Mouse (Mus musculus) erythroid progenitor cell, adult 5-6 weeks (primary cell): ENCODE data around the gene Ssh2. TPM values are rescaled to one million over a fixed set of nuclear protein-coding genes. Genes with fewer than 3 reads are reported as not detected.
A peak's percentile ranks its signal among the peaks of the same experiment; 100 is the strongest.

Source experiments
- ATAC-seq: replicated peaks from 2 replicates; pipeline ENCODE4 v1.8.0; 2016; ENCODE audit warnings: moderate number of reproducible peaks, mild to moderate bottlenecking, moderate TSS enrichment, inconsistent platforms; ENCODE audit not compliant: poor library complexity, low FRiP score, severe bottlenecking
- total RNA-seq, 2 experiments: library from RNA; stranded (forward) in 1 of 2; stranded (reverse) in 1 of 2; fragments of 150-400 nt in 1 of 2; fragments of 186-747, 209-891 nt in 1 of 2; gene quantifications; 2 replicates each; pipeline versions ENCODE4 v1.2.3 to v1.2.4; 2015 to 2017; ENCODE audit warnings: low replicate concordance in 2 of 2

The Ssh2 gene
- total RNA-seq, 2 experiments from 2014 or later = 18.8 to 44.0 TPM

DNA sequence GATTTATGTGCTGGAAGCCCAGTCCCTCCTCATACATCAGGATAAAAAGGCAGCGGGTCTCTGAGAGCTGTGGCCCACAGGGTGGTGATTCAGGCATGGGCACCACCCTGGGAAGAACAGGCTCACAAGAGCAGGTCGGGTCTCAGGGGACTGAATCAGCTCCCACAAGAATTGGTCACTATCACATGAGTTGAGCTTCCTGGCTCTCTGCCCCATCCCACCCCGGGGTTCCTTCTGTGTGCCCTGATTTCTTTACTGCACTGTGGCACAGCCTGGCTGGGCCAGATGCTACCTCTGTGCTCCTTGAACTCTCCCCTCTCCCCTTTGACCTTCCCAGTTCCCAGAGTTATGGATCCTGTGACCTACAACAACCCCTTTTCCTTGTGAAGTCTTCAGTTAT lies 267.0 kb downstream of the Ssh2 start:
- ATAC-seq = no peak

GRCm38 (mm10) chr11:77483510-77484255 lies 267.6 kb downstream of the Ssh2 start:
- ATAC-seq = no peak

GRCm38 (mm10) chr11:77485229-77485628 lies 269.1 kb downstream of the Ssh2 start:
- no peak for ATAC-seq

DNA sequence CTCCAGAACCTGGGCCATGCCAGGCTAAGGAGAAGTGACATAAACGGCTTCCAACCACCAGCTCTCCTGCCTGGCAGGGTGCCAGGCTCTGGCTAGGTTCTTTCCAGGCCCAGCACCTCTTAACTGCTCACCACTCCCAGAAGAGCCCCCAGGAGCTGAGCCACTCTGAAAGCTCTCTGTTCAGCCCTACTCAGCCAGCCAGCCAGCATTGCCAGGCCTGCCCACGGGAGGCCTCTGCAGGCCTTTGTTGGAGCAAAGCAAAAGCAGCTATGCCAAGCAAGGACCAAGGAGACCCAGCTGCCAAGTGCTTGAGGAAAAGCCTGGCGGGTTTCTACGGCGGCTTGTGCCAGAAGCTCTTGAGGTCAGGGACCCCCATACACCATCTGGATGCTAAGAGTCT lies 270.7 kb downstream of the Ssh2 start:
- no peak for ATAC-seq

DNA sequence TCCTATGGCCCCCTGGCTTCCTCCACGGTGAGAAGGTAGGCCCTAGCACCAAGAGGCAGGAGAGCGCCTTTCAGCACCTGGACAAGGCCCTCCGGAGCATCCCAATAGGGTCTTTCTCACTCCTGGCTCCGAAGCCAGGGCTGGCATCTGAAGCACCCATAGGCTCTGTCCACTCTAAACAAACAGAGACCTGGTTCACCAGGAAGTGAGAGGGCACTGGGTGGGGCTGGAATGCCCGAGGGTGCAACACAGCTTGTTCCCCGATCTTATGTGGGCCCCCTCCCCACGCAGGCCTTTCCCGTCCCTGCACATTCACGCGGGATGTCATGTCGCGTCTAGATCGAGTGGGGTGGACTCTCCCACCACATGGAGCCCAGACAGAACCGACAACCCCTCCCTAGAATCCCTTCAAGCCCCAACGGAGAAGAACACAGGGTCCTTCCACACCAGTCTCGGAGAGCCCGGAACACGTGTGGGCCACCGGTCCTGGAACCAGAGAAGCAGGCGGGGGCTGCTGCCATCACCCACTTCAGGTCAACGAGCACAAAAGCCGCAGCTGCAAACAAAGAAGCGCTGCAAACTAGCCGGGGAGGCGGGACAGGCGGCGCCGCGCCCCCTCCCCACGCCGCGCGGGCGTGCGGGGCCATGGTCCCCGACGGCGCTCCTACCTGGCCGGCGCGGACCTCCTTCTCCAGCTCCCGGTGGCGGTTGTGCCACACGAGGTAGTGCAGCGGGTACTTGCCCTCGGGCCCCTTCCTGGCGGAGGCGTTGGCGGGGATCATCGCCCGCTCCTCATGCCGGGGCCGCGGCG lies 272.9 kb downstream of the Ssh2 start:
- no peak for ATAC-seq

DNA sequence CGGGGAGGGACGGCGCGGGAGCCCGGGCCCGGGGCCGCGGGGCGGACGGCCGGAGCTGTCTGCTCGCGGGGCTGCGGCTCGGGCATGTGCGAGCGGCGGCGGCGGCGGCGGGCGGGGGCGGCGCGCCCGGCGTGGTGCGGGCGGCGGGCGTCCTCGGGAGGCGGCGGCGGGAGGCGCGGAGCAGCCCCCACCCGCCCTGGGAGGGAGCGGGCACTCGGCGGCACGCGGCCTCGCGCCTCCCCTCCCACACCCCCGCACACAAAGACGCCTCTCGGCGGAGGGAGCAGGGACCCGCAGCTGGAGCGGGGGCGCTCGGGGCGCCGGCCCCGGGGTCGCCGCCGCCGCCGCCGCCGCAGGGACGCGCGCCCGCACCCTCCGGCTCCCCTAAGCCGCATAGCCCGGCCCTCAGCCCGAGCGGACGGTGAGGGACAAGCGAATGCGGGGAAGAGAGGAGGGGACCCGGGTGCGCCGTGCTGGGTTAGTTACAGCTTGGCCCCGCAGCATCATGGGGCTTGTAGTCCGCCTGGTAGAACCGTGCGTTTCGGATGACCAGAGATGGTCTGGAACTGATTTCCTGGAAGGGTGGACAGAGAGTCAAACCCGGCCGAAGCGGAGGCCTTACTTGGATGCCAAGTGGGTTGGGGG lies 273.6 kb downstream of the Ssh2 start, which contains the start of gene Ankrd13b:
Ankrd13b (minus strand) TSS at position 88 of the 645 bp plus-strand sequence.
- ATAC-seq = no peak

GRCm38 (mm10) chr11:77490451-77490850 lies 274.4 kb downstream of the Ssh2 start:
- ATAC-seq = no peak

GRCm38 (mm10) chr11:77491123-77491501 lies 275.0 kb downstream of the Ssh2 start:
- ATAC-seq = peak; percentile 76

DNA sequence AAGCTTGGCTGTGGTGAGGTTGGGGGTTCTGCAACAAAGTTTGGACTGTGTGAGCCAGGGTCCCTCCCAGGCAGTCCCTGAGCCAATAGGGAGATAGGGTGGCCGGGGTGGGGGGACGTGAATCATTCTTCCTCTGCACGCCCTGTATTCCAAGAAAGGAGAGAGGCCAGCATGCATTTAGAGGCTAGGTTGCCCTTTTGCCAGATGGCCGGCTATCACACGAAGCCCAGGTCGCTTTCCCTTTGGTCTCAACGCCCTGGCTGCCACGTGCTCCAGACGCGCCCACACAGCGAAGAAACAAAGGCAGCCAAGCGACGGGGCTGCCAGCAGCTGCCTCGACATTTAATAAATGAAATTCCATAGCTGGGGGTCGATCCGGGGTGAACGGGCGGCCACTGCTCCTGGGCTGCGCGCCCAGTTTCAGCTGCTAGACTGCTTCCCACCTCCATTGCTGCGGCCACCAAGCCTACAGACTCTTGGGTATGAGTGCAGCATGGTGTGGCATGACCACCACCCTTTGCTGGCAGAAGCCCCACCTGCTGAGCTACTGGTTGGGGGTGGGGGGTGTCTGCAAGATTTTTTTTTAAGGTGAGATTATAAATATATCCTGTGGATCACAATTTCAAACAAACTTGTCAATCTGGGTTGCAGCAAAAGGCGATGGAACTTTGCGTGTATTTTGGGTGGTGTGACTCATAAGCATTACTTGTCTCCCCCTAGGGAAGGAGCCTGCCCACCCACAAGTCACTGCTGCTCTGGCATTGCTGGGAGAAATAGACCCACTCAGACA lies 275.6 kb downstream of the Ssh2 start:
- no peak for ATAC-seq

GRCm38 (mm10) chr11:77492311-77492871 lies 276.3 kb downstream of the Ssh2 start:
- no peak for ATAC-seq

GRCm38 (mm10) chr11:77492911-77493332 lies 276.8 kb downstream of the Ssh2 start:
- peak; percentile 86 for ATAC-seq

DNA sequence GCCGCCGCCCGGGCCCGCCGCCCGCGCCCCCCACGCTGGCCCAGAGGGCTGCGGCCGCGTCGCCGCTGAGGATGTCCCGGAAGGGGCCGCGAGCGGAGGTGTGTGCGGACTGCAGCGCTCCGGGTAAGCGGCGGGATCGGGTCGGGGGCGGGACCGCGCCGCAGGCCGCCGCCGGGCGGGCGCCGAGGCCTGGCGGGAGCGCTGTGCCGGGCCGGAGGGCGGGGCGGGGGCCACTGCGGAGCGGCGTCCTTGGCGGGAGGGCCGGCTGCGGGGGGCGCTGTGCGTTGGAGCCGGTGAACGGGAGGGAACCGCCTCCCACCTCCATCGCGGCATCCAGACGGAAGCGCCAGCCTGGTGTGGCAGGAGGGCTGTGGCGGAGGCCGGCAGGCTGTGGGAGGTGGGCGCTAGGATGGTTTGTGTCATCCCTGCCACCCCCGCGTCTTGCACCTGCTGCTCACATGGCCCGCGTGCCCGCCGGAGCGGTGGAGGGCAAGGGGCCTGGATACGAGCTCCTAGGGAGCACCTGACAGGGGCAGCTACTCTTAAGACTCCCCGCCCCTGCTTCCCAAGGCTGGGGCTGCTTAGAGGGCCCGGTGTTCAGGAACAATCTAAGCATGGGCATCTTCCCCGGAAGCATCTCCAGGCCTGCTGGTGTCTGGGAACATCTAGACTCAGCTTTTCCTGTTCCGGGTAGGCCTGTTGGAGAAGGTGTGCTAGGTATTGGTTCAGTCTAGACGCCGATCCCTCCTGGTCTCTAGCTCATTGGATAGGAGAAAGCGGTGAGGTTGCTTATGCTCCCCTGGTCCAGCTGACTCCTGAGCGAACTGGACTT lies 277.6 kb downstream of the Ssh2 start, which contains the start of gene Git1:
Git1 (plus strand) TSS at position 51 of the 832 bp plus-strand sequence.
- ATAC-seq = no peak

- no peak for ATAC-seq
These were observed 278.2 kb downstream of the Ssh2 start for GRCm38 (mm10) chr11:77494344-77494676.

DNA sequence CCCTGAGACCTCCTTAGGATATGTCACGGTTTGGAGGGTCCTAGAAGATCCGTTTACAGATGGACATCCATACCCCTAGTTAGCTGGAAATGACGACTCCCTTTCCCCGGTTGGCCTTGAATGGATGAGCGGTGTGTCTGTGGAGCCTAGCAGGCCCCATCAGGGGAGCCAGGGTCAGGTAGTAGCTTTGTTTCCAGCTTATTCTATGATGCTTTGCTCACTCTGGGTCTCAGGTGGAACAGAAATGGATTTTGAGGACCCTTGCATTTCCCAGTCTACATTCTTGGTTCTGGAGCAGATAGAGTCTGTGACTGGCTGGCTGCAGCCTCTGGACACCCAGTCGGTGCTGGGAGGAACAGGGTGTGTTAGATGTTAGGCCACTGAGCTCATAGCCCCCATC lies 278.7 kb downstream of the Ssh2 start:
- no peak for ATAC-seq

DNA sequence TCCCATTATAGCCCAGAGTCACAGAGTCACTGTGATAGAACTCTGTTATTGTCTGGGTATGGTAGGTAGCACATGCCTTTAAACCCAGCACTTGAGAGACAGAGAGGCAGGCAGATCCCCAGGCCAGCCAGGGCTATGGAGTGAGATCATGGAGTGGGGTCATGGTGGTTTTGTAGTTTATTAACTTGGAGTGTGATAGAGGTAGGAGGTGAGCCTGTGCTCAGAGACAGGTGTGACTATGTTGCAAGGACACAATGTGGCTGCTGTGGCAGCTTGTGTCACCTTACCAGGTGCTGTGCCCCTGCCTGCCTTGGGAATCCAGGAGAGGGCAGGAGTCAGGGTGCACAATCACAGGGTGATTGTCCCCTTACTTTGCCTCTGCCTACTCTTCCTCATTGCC lies 279.4 kb downstream of the Ssh2 start:
- ATAC-seq = no peak

DNA sequence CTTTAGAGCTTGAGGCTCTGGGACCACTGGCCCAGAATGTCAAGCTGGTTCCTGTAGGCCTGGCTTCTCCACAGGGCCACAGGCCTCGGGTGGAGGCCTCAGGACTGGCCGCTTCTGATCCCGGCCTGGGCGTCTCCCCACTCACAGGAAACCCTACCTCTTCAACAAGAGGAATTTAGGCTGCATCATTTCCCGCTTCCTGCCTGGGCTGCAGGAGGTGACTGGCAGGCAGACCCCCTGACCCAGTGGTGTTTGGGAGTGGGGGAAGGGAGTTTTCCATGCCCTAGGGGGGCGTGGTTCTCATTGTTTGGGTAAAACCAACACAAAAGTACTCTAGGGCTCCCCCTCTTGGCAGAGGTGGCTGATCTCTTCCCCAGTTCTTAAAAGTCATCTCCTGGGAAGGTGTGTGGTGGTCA lies 281.3 kb downstream of the Ssh2 start:
- ATAC-seq = no peak

DNA sequence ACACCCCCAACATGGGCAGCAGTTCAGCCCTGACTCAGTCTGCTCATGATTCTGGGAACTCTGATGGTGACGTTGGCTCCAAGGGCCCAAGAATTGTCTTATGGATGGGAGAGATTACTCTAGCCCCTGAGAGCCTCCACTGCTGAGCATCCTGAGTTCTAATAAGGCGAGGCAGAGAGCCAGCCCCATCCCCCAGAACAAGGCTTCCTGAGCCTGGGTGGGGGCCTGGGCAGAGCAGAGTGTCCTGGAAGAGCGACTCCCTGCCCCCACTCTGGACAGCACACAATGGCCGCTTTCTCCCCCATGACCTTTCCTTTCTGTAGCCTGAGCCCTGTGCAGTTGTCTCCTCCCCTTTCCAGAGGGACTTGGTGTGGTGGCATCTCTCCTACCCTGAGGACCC lies 281.8 kb downstream of the Ssh2 start:
- no peak for ATAC-seq

DNA sequence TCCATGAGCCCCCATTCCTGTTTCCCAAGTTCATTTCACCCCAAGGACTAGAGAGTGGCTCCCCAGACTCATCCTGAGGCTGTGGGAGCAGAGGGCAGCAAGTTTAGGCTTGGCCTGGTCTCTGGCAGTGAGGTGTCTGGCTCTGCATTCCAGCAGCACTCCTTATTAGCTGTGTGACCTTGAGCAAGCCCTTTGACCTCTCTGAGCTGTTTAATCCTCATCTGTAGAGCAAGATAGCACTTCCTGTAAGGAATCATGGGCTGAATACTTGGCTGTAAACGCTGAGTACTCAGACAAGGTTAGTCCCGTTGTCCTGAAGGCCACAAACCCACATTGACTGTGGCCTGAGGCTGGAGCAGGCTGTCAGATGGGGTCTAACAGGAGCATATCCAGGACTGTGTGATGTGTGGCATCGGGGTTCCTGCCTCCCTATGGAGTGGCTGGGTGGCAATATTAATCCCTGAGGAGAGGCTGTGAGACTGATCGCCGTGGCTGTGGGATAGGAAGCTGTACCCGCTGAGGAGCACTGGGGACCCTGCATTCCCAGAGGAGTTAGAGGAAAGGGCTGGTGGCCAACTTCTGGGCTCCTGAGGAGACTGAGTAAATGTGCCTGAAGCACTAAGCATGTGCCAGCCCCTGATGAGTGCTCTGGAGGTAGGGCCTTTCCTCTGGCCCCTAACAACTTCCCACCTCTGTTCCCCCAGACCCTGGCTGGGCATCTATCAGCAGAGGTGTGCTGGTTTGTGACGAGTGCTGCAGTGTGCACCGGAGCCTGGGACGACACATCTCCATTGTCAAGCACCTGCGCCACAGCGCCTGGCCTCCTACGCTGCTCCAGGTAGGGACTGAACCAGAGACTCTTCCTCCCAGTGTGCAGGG lies 282.4 kb downstream of the Ssh2 start:
- no peak for ATAC-seq
